Mouse (Mus musculus) ES-E14 (cell line): ENCODE results near the gene Zfp768.

Experiments
- CHD2 ChIP-seq: IDR thresholded peaks from 2 replicates; pipeline ENCODE4 v1.6.1; 2014; ENCODE audit warnings: mild to moderate bottlenecking, low read depth, low read length, inconsistent platforms
- MAFK ChIP-seq: IDR thresholded peaks from 2 replicates; pipeline ENCODE4 v1.6.1; 2014; ENCODE audit warnings: mild to moderate bottlenecking, low read depth, low read length, inconsistent platforms; ENCODE audit not compliant: insufficient read depth
- ZC3H11A ChIP-seq: IDR thresholded peaks from 2 replicates; pipeline ENCODE4 v1.6.1; 2012; ENCODE audit warnings: low read depth, mild to moderate bottlenecking, inconsistent platforms, low read length, borderline replicate concordance
- ZNF384 ChIP-seq: IDR thresholded peaks from 2 replicates; pipeline ENCODE4 v1.6.1; 2012; ENCODE audit warnings: low read depth, low read length, inconsistent platforms

DNA sequence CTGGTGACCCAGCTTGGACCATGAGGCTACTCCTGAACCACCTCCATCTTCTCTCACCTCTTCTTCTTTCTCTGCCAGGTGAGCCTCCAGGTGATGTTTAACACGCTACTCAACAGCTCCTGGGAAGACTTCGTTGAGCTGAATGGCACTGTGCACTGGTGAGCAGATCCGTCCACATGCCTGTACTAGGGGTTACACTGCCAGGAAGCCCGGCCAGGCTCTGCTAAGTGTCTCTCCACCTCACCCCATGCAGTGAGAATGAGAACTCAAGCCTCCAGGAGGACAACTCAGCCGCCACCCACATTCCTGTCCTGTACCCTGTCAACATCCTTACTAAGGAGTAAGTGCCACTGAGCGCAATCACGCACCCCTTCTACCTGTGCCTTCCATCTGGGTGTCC, 20.4 kb downstream of the Zfp768 start:
- no peak for TF ChIP-seq MAFK
- no peak for TF ChIP-seq ZC3H11A
- TF ChIP-seq CHD2: no peak
- TF ChIP-seq ZNF384: no peak
